Mouse (Mus musculus) megakaryocyte, embryonic 14.5 days (primary cell): ENCODE measurements around the gene Eepd1. TPM values are rescaled to one million over a fixed set of nuclear protein-coding genes. Genes with fewer than 3 reads are reported as not detected.

Source experiments
- H3K27me3 ChIP-seq: replicated peaks from 2 replicates; pipeline ENCODE3; 2012; ENCODE audit warnings: inconsistent platforms
- H3K36me3 ChIP-seq: replicated peaks from 2 replicates; pipeline ENCODE3; 2012; ENCODE audit warnings: low read length, inconsistent platforms, mixed read lengths
- H3K4me1 ChIP-seq: 2 replicates; pipeline ENCODE4 v1.6.1; 2012; ENCODE audit warnings: inconsistent platforms
- H3K4me3 ChIP-seq: replicated peaks from 2 replicates; pipeline ENCODE3; 2012; ENCODE audit warnings: moderate library complexity, mild to moderate bottlenecking, inconsistent platforms
- H3K9me3 ChIP-seq: 2 replicates; pipeline ENCODE4 v1.6.1; 2012; ENCODE audit warnings: inconsistent platforms
- FLI1 ChIP-seq: IDR thresholded peaks from 2 replicates; pipeline ENCODE4 v1.6.1; 2012; ENCODE audit warnings: low read length, inconsistent platforms, mixed read lengths
- GATA1 ChIP-seq: IDR thresholded peaks from 3 replicates; pipeline ENCODE4 v1.6.1; 2012; ENCODE audit warnings: mixed read lengths, low read length, inconsistent platforms, borderline replicate concordance
- polyA plus RNA-seq: library from polyadenylated mRNA; stranded (reverse); fragments of >175 nt; gene quantifications from 2 replicates; pipeline ENCODE4 v1.2.3, GENCODE M21; 2012; ENCODE audit warnings: low replicate concordance; ENCODE audit not compliant: insufficient read depth

The Eepd1 gene
- polyA plus RNA-seq, 1 experiment, result 2.1 TPM

- Histone ChIP-seq H3K4me1 (no peaks in the 10 kb centered on the region), H3K27me3 (no peaks in the 10 kb centered on the region), H3K36me3 (no peaks in the 10 kb centered on the region), H3K9me3 (no peaks in the 10 kb centered on the region), H3K4me3 (no peak overlapping the region)
- TF ChIP-seq GATA1 (no peak), FLI1 (no peak)
Observed at GRCm38 (mm10) chr9:25570011-25570410, 88.7 kb downstream of the Eepd1 start.

GRCm38 (mm10) chr9:25570436-25570835 lies 89.1 kb downstream of the Eepd1 start:
- no peaks in the 10 kb centered on the region for H3K4me1 ChIP-seq
- H3K4me3 ChIP-seq, result no peak overlapping the region
- H3K36me3 ChIP-seq, result no peaks in the 10 kb centered on the region
- TF ChIP-seq FLI1 (no peak), GATA1 (no peak)
- no peaks in the 10 kb centered on the region for H3K9me3 ChIP-seq
- H3K27me3 ChIP-seq, result no peaks in the 10 kb centered on the region

GRCm38 (mm10) chr9:25571381-25571780 lies 90.0 kb downstream of the Eepd1 start:
- TF ChIP-seq GATA1 (no peak), FLI1 (no peak)
- Histone ChIP-seq H3K27me3 (no peaks in the 10 kb centered on the region), H3K9me3 (no peaks in the 10 kb centered on the region)

GRCm38 (mm10) chr9:25573753-25574152 lies 92.4 kb downstream of the Eepd1 start:
- H3K36me3 ChIP-seq, result no peaks in the 10 kb centered on the region

More at GRCm38 (mm10) chr9:25571381-25571780, 90.0 kb downstream of the Eepd1 start:
- Histone ChIP-seq H3K4me3 (no peak overlapping the region), H3K4me1 (no peaks in the 10 kb centered on the region), H3K36me3 (no peaks in the 10 kb centered on the region)

GRCm38 (mm10) chr9:25574186-25574585 lies 92.8 kb downstream of the Eepd1 start:
- Histone ChIP-seq H3K4me1 (no peaks in the 10 kb centered on the region), H3K36me3 (no peaks in the 10 kb centered on the region), H3K27me3 (no peaks in the 10 kb centered on the region), H3K4me3 (no peak overlapping the region), H3K9me3 (no peaks in the 10 kb centered on the region)
- TF ChIP-seq GATA1, result no peak
- no peak for TF ChIP-seq FLI1

More at GRCm38 (mm10) chr9:25573753-25574152, 92.4 kb downstream of the Eepd1 start:
- H3K9me3 ChIP-seq, result no peaks in the 10 kb centered on the region
- H3K4me3 ChIP-seq, result no peak overlapping the region
- TF ChIP-seq GATA1 (no peak), FLI1 (no peak)
- H3K27me3 ChIP-seq, result no peaks in the 10 kb centered on the region
- no peaks in the 10 kb centered on the region for H3K4me1 ChIP-seq

GRCm38 (mm10) chr9:25578674-25579596 lies 97.6 kb downstream of the Eepd1 start:
- no peaks in the 10 kb centered on the region for H3K4me1 ChIP-seq
- H3K4me3 ChIP-seq, result no peak overlapping the region
- H3K9me3 ChIP-seq, result no peaks in the 10 kb centered on the region
- no peaks in the 10 kb centered on the region for H3K36me3 ChIP-seq
- TF ChIP-seq GATA1, result no peak
- no peak for TF ChIP-seq FLI1
- H3K27me3 ChIP-seq, result no peaks in the 10 kb centered on the region

GRCm38 (mm10) chr9:25583621-25584020 lies 102.3 kb downstream of the Eepd1 start:
- Histone ChIP-seq H3K4me1 (no peaks in the 10 kb centered on the region), H3K9me3 (no peaks in the 10 kb centered on the region)

GRCm38 (mm10) chr9:25585614-25586013 lies 104.3 kb downstream of the Eepd1 start:
- H3K4me1 ChIP-seq, result no peaks in the 10 kb centered on the region
- no peaks in the 10 kb centered on the region for H3K36me3 ChIP-seq
- H3K4me3 ChIP-seq, result no peak overlapping the region
- no peak for TF ChIP-seq FLI1
- TF ChIP-seq GATA1, result no peak
- H3K27me3 ChIP-seq, result no peaks in the 10 kb centered on the region
- no peaks in the 10 kb centered on the region for H3K9me3 ChIP-seq

More at GRCm38 (mm10) chr9:25583621-25584020, 102.3 kb downstream of the Eepd1 start:
- Histone ChIP-seq H3K36me3 (no peaks in the 10 kb centered on the region), H3K4me3 (no peak overlapping the region), H3K27me3 (no peaks in the 10 kb centered on the region)
- no peak for TF ChIP-seq GATA1
- TF ChIP-seq FLI1, result no peak

GRCm38 (mm10) chr9:25588581-25588980 lies 107.2 kb downstream of the Eepd1 start:
- Histone ChIP-seq H3K4me3 (no peak overlapping the region), H3K4me1 (peaks cover 23% of the 10 kb centered on the region), H3K36me3 (no peaks in the 10 kb centered on the region), H3K9me3 (no peaks in the 10 kb centered on the region), H3K27me3 (no peaks in the 10 kb centered on the region)
- TF ChIP-seq FLI1 (no peak), GATA1 (no peak)

- TF ChIP-seq GATA1 (no peak), FLI1 (no peak)
- Histone ChIP-seq H3K9me3 (no peaks in the 10 kb centered on the region), H3K36me3 (no peaks in the 10 kb centered on the region), H3K27me3 (no peaks in the 10 kb centered on the region), H3K4me1 (peaks cover 23% of the 10 kb centered on the region), H3K4me3 (no peak overlapping the region)
Observed at GRCm38 (mm10) chr9:25590740-25591139, 109.4 kb downstream of the Eepd1 start.
